Mouse (Mus musculus): ENCODE measurements around the gene Gm42906.

Gm42906 gene

DNA sequence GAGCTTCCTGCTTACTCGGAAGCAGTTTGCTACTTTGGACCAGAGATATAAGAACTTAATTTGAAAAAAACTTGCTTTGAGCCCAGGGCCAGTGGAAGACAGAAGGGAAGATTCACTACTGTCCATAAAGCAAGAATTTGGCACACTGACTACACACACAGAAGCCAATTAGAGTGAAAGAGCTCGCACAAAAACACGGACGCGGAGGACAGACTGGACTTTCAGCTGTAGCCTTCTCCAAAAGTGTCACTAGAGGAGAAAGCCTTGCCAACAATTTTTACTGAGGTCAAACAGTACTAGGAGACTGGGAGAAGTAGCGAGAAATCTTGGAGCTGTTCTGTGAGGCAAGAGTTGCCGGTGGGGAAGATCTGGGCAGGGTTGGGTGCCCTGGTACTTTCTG lies 128.4 kb downstream of the Gm42906 start:
- DNase-seq (ENCODE audit: low read depth, low spot score): no peak

DNA sequence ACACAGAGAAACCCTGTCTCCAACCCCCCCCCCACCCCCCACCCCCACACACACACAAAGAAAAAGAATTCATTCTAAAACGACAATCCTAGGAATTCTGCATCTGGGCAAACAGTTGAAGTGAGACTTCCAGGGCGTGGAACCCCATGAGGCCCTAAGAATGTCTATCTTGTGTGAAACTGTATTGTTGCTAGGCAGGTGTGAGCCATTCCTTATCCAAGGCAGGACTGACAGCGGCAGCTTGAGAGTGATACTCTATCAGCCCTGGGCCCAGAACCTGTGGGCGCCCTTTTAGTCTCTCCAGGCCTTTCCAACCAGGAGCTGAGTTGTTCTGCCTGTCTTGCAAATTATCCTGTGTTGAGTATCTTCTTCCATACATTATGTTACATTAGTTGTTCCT lies 129.6 kb downstream of the Gm42906 start:
- no peak for DNase-seq (ENCODE audit: low read depth, low spot score)

DNA sequence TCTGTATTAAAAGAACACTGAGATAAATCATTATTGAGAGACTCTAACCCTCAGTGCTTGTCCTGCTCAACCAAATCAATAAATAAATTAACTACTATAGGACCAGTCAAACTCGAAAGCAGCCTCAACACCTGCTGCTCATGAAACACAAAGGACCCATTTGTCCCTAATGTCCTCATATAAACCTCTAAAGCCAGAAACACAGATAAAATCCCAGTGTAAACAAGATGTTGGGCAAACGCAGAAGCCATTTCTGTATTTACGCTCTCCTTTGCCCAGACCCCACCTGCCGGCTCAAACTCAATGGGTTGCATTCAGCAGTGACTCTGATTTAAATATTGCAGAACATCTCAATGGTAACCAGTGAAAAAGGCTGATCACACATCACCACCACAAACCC lies 131.7 kb downstream of the Gm42906 start:
- no peak for DNase-seq (ENCODE audit: low read depth, low spot score)

DNA sequence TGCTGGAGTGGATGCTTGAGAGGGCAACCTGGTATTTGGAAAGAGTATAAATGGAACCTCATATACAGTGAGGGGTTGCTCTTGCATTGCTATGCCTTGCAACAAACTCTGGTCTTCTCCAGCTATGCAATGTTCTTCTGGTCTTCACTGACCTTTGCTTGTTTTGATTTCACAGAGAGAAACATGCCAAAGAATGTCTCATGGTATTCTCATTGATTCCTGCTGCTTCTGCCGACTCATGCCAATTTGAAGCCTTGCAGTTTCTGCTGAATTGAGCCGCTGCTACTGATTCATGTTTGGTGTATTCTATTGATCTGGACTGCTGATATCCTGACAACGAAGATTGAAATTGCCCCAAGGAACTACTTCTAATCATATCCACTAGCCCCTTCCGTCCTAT lies 134.4 kb downstream of the Gm42906 start:
- DNase-seq (ENCODE audit: low read depth, low spot score): no peak

DNA sequence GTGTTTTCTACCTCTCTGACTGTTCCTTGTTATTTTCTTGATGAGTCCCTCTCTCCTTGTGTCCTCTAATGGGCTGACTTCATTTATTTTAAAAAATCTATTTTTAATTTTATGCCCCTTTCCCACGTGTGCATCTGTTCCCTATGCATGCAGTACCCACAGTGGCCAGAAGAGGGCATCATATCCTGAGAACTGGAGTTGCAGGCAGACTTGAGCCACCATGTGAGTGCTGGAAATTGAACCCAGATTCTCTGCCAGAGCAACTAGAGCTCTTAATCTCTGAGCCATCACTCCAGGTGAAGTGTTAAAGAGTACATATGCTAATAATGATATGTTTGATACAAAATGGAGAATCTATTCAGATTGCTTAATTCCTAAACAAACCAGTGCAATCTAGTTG lies 135.7 kb downstream of the Gm42906 start:
- no peak for DNase-seq (ENCODE audit: low read depth, low spot score)

DNA sequence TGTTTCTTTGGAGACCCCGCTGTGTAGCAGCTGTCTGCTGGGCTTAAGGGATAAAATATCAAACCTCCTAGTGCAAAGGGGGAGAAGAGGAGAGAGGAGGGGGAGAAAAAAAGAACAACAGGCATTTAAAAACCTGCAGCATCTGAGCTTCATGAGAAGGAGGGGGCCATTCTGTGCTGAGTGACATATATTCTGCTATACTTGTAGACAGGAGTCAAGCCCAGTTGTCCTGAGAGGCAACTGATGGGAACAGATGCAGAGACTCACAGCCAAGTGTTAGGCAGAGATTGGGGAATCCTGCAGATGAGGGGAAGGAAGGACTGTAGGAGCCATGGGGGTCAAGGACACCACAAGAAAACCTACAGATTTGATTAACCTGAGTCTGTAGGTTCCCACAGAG lies 141.6 kb downstream of the Gm42906 start:
- no peak for DNase-seq (ENCODE audit: low read depth, low spot score)

DNA sequence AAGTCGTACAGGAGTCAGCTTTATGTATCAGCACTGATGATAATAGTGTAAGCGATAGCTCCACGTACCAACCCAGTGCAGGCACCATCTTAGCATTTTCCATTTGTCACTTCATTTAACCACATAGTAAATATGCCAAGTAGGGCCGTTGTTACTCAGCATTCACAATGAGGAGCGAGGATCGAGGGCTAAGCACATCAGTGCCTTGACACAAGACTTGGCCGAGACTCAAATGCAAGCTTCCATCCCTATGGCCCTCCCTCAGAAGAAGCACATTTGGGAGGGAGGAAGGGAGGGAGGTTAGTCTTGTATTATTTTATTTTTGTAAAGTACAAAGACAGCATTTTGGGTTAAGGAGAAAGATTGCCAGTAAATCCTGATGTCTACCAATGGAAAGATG lies 148.4 kb downstream of the Gm42906 start:
- no peak for DNase-seq (ENCODE audit: low read depth, low spot score)

DNA sequence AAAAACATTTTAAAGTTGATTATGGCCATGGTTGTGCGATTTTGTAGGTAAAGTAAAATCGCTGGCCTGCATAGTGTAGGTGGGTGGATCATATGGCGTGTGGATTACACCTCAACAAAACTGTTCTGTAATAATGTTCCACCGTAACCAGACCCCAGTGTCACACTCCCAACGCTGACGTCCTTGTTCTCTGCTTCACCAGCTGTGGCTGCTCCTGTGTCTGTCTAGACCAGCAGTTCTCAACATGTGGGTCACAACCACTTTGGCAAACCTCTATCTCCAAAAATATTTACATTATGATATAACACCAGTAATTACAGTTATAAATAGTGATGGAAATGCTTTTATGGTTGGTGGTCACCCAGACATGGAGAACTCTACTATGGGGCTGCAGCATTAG lies 150.0 kb downstream of the Gm42906 start:
- DNase-seq (ENCODE audit: low read depth, low spot score): no peak

DNA sequence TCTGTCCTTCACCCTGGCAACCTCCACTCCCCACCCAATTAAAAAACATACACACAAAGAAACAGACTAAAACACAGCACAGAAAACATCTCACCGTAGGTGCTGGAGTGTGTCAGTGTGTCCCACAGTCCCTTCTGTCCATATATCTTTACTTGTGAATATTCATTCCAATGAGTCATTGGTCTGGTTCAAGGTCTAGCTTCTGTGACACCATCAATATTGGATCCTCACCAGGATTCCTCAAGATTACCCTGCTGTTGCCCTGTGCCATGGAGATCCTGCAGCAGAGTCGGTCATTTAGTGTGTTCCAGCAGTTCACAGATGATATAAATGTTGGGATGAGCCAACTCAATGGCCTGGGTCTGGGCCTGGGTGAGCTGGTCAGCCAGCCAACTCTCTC lies 152.0 kb downstream of the Gm42906 start:
- DNase-seq (ENCODE audit: low read depth, low spot score): no peak

DNA sequence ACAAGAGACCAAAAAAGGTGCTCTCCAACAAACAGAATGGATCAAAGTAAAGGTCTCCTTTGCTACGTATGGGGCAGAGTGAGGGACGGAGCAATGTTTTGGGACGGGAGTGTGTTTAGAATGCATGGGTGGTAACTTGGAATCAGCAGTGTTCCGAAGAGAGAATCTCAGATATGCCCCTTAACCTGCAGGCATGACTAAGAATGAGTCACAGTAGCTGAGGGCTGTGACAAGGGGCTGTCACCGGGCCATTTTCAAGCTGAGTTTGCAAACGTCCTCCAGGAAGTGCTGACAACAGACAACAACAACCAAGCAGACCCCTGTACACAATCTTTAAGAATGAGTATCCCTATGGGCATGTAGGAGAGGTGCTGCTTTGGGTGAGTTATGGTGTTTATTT lies 153.7 kb downstream of the Gm42906 start:
- no peak for DNase-seq (ENCODE audit: low read depth, low spot score)

DNA sequence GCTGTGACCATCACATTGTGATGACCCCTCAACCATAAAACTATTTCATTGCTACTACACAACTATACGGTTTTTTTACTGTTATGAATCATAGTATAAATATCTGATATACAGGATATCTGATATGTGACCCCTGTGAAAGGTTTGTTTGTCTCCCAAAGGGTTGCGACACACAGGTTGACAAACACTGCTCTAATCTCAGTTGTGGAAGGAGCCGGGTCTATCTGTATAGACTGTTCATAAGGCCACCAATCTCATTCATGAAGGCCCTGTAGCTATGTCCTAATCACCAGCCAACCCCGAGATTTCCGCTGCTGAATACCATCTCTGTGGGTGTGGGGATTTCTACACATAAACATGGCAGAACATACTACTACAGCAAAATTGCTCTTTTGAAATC lies 157.1 kb downstream of the Gm42906 start:
- no peak for DNase-seq (ENCODE audit: low read depth, low spot score)

DNA sequence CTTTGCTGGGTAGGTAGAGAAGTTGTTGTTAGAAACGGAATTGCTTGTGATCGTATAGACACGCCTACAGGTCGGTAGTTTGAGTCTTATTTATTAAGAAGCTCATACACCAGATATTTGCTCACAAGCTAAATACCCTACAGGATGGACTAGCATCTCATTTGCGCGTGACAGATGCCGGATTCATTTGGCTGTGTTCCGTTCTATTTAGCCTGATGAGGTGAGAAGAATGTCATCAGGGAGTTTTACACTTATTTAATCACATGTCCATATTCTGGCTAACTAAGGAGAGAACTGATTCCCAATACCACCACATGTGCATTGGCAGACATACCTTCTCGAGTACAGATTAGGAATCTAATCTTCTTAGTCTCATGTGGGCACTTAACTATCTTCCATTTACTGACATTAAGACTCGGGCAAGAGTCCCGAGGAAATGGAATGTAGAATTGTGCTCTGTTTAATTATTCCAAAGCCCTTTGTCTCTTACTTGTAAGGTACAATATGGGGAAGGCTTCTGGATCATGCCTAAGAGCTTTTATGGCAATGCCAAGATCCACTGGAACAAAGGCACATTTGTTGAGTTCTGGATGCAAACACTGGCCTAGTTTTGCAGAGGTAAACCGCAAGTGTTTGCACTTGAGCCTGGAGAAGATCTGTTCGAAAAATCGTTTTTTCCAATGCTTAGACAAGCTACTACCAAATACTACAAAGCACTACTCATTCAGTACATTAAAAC lies 160.9 kb downstream of the Gm42906 start:
- DNase-seq (ENCODE audit: low read depth, low spot score): no peak

DNA sequence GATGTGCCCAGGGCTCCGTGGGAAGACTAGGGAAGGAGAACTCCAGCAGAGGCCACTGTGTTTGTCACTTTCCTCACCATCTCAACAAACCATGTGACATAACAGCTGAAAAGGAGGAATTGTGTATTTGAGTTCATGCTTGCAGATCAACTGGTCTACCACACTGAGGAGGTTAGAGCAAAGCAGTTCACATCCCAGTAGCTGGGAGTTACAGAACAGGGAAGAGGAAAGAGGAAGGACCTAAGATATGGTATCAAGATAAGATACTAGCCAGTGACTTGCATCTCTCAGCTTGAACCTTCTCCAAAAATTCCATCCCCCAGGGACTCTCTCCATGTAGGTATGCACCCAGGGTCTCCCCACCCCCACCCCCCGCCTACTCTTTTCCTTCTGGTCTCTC lies 166.4 kb downstream of the Gm42906 start:
- no peak for DNase-seq (ENCODE audit: low read depth, low spot score)

DNA sequence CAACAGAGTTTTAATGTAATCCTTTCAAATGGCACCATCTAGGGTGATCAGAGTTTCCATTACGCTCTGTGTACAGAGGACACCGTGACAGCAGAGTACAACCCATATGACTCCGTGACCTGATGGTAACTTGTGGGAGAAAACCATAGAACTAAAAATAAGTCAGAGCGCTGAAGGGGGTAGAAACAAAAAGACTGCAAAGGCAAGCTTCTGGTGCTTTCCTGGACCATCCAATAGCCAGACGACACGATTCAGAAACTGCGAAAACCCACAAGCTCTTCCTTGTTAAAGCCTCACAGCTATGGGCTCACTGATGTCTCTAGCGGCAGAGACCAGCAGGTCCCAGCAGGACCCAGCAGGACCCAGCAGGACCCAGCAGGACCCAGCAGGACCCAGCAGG lies 175.8 kb downstream of the Gm42906 start:
- no peak for DNase-seq (ENCODE audit: low read depth, low spot score)

DNA sequence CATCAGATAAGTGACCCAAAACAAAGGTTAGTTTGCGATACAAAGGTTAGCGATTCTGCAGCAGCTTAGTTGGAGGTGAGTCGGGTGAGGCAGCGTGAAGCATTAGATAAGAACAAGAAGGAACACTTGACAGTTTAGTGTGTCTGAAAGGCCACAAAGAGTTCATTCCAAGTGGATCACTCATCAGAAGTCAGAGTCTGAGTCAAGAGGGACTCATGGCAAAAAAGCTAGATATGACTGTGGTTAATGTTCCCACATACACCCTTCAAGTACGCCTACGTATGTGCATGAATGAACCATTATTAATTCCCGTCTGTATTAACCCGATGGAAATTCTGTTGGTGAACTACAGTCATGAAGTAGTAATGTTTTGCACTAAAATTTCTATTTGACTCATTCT lies 176.3 kb downstream of the Gm42906 start:
- DNase-seq (ENCODE audit: low read depth, low spot score): no peak

DNA sequence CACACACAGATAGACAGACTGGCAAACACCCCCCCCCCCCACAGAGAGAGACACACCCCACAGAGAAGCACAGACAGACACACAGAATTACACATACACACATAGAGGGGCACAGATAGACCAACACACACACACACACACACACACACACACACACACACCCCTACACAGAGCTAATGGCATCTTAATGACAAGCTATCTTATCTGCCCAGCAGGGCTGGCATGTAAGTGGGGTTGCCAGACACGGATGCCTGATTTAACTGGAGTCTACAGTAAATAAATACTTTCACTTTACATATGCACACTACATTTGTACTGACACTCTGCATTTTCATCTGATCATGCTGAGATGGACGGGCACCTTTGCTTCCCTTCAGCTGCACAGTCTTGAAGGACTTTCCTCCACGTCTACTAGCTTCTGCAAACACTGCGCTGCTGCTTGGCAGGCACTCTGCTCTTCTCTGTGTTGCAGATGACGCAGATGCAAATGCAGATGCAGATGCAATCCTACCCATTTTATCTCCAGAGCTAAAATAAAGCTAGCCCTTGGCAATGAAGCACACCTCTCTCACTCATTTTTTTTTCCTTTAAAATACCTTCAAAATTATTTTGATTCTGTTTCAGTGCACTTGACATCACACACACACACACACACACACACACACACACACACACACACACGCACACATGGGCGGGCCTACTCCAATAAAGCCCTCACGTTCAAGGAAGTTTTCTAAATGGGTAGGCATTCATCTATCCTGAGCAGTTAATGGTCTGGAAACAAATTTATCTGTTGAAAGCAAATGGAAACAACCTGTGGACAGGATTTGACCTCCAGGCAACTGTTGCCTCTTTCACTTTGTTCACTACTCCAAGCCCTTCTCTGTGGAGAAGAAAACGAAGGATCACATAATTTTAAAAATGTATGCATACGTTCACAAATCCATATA lies 179.0 kb downstream of the Gm42906 start:
- DNase-seq (ENCODE audit: low read depth, low spot score): no peak

DNA sequence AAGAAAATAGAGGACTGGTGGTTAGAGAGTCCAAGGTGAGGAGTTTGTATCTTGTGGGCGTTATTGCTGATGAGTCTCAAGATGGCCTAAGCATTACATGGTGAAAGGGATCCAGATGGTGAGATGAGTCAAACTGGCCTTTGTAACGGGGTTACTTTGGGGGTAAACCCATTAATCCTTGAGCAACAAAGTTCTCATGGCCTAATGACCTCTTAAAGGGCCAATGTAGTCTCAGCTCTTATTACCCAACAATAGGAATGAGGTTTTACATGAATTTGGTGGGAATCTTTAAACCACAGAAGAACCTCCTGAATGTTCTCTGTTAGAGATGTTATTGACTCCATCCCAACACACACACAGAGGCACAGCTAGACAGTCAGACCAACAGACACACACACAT lies 179.9 kb downstream of the Gm42906 start:
- DNase-seq (ENCODE audit: low read depth, low spot score): no peak

DNA sequence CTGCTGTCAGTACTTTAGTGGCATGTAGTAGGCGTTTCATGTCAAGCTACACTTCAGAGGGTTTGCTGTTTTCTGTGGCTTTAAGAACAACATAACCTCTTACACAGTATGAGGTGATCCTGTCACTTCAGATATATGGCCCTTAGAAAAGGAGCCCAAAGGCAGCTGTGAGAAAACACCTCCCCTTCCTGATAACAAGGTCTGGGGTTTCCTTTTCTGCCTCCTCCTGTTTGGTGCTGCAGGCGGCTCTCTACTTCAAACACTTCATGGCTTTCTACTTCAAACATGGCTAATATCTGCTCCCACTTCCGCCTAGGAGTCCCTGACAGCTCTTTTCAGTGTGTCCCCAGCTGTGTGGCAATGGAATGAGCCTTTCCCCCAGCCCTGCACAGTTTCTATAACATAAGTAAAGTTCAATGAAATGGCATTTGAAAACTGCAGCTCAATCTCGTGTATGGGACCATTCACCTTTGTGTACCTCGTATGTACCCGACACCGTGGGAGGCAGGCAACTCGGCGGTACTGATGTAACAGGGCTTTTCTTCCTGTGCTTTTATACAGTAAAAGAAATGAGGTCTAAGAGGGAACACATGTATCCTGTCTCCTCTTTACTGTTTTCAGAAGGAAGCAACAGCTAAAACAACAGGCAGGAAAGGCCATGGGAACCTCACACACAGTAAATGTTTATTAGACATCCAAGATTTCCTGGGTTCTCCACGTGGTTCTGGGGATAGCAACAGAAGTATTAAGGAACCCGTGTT lies 180.7 kb downstream of the Gm42906 start:
- DNase-seq (ENCODE audit: low read depth, low spot score): no peak

DNA sequence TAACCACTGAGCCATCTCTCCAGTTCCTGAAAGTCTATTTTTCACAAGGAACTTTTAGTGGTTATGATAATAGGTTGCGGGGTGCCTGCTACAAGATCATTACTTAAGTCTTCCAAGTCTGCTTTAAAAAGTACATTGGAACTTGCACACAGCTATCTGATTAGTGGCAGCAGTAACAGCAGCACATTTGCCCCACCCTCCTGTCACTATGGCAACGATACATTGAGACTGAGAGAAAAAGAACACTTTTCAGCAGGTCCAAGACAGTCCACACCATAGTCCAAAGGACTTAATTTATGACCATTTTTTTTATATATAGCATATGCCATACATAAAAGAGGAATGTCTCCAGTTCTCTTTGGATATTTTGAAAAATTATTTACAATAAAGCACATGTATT lies 181.7 kb downstream of the Gm42906 start:
- no peak for DNase-seq (ENCODE audit: low read depth, low spot score)

DNA sequence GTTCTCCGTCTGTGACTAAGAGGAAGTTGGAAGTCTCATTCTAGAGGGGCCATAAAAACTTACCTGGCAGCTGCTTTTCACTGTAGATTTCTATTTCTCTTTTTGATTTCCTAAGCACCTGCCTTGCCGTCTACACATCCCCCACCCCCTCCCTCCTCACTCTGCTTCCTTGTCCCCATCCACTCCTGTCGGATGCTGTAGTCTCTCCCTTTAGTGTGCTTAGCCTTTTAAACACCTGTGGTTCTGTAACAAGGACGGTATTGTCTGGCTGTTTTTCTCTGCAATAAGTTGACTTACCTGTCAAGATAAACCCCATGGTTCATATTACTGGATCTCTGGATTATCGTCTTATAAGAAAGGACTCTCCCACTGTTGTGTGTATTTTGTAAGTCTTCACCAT lies 182.4 kb downstream of the Gm42906 start:
- no peak for DNase-seq (ENCODE audit: low read depth, low spot score)

DNA sequence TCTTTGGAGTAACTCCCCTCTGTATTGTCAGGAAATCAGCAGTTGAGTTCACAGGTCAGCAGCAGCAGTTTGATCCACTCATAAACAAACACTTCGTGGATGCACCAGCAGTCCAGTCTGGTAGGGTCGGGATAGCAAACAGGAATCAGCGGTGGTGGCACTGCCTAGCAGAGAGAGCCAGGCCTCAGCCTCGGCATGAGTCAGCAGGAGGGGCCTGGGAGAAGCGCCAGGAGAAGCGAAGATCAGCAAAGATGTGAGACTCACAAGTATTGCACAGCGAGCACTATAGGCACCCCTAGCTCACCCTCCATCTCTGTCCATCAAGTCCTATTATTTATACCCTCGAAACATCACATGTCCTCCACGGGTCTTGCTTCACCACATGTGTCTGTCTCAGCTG lies 189.2 kb downstream of the Gm42906 start:
- no peak for DNase-seq (ENCODE audit: low read depth, low spot score)

DNA sequence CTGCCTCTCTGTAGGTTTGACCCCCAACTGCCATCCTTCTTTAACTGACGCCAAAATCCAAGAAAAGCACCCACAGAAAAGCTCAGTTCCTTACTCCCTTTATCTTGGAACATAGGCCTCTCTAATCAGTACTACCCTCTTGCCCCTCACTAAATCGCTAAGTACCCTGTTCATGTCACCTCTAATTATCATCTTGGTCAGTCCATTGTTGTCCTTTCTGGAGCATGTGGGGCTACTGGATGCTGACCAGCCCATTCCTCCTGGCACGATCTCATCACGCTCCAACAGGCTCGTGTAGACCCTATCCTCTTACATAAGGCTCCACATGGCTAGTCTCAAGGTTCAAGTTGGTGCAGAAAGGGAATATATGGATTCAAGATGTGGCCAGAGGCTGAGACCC lies 191.6 kb downstream of the Gm42906 start:
- DNase-seq (ENCODE audit: low read depth, low spot score): no peak
